Mouse (Mus musculus) bone marrow macrophage, adult 2 months (primary cell): ENCODE measurements at regions not wholly inside any gene's neighbourhood (a gene's known extent, or its start where the extent isn't known, plus 50 kb on each side); places are given as distances from the start of the nearest gene placed in this dataset.

Source experiments
- CTCF ChIP-seq: IDR thresholded peaks from 2 replicates; pipeline ENCODE4 v1.5.1; 2012; ENCODE audit warnings: low read depth, mild to moderate bottlenecking, low read length, moderate library complexity
- POLR2A ChIP-seq: IDR thresholded peaks from 2 replicates; pipeline ENCODE4 v1.6.1; 2012; ENCODE audit warnings: mild to moderate bottlenecking, low read depth, low read length, borderline replicate concordance

DNA sequence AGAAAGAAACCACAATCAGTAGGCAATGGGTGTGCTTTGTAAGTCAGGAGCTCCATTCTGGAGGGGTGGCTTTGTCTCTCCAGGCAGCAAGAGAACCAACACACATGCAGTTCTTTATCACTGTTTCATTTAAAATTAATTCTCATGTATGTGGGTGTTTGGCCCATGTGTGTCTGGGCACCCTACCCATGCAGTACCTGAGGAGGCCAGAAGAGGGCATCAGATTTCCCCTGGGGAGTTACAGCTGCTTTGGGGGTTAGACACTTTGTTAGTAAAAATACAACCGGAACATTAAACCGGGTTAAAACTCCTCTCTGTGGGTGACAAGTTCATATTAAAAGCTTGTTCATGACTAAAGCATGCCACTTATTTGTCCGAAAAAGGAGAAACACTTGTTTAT lies 141.7 kb downstream of the Unc5cl start:
- TF ChIP-seq CTCF = no peak
- TF ChIP-seq POLR2A = no peak
